Mouse (Mus musculus) embryonic stem cell, embryonic (primary cell): ENCODE results near the gene Fntb.

Experiments used
- CTCF ChIA-PET, 4 experiments: fragments of 300-600 bp in 2 of 4; fragments of 350-600 bp in 2 of 4; sonication (Branson Sonifier 250); formaldehyde crosslinking; loops; one replicate each; lab custom pipeline; 2022; ENCODE audit warnings: inconsistent platforms in 2 of 4; lab: Charles Lee
- POLR2A ChIA-PET, 4 experiments: fragments of 300-600 bp in 2 of 4; fragments of 350-600 bp in 2 of 4; sonication (Branson Sonifier 250); formaldehyde crosslinking; loops; one replicate each; lab custom pipeline; 2022; ENCODE audit warnings: antibody characterized with exemption in 4 of 4, inconsistent platforms in 1 of 4; lab: Charles Lee

The Fntb gene

GRCm38 (mm10) chr12:76936211-76936610 is 170.8 kb downstream of the Fntb start:
- CTCF ChIA-PET, result no interaction called here

GRCm38 (mm10) chr12:76938013-76938412 is 172.6 kb downstream of the Fntb start:
- ChIA-PET CTCF (no interaction called here), POLR2A (interaction anchor here in 2 of 4 experiments (1.2 to 15.3 kb wide), 10 partner anchors 8 to 100 kb away, joined by 3 to 184 read pairs (median 8); partner anchors contain the start of gene Max (in 2 of the 2))

More at GRCm38 (mm10) chr12:76936211-76936610, 170.8 kb downstream of the Fntb start:
- POLR2A ChIA-PET, result interaction anchor here in 2 of 4 experiments (0.6 to 15.3 kb wide), 11 partner anchors 9 to 253 kb away, joined by 3 to 184 read pairs (median 4); partner anchors contain the start of gene Max (in 2 of the 2)

- ChIA-PET CTCF (interaction anchor here in 1 of 4 experiments (0.7 kb wide), 1 partner anchor 99 kb away, joined by 3 read pairs; no protein-coding TSS in a partner anchor), POLR2A (interaction anchor here in 2 of 4 experiments (0.9 to 15.3 kb wide), 7 partner anchors 12 to 57 kb away, joined by 3 to 184 read pairs (median 5); partner anchors contain the start of gene Max (in 2 of the 2))
These were observed 176.1 kb downstream of the Fntb start for GRCm38 (mm10) chr12:76941524-76941923.

GRCm38 (mm10) chr12:76942476-76942875 is 177.1 kb downstream of the Fntb start:
- POLR2A ChIA-PET, result interaction anchor here in 2 of 4 experiments (0.8 to 15.3 kb wide), 4 partner anchors 11 to 58 kb away, joined by 3 to 184 read pairs (median 27); partner anchors contain the start of gene Max (in 1 of the 2)
- CTCF ChIA-PET, result no interaction called here

- CTCF ChIA-PET, result no interaction called here
- POLR2A ChIA-PET, result interaction anchor here in 3 of 4 experiments (0.8 to 15.3 kb wide), 4 partner anchors 10 to 19 kb away, joined by 3 to 184 read pairs (median 26); partner anchors contain the start of gene Max (in 2 of the 3)
These were observed 177.7 kb downstream of the Fntb start for GRCm38 (mm10) chr12:76943046-76943445.

GRCm38 (mm10) chr12:76943466-76943865 is 178.1 kb downstream of the Fntb start:
- ChIA-PET POLR2A (interaction anchor here in 3 of 4 experiments (0.9 to 15.3 kb wide), 3 partner anchors 13 to 19 kb away, joined by 3 to 184 read pairs (median 3); partner anchors contain the start of gene Max (in 3 of the 3)), CTCF (no interaction called here)

- ChIA-PET POLR2A (interaction anchor here in 3 of 4 experiments (0.7 to 15.3 kb wide), 18 partner anchors 8 to 110 kb away, joined by 3 to 184 read pairs (median 4); partner anchors contain the start of gene Max (in 2 of the 3)), CTCF (interaction anchor here in 1 of 4 experiments (1.1 kb wide), 1 partner anchor 68 kb away, joined by 3 read pairs; no protein-coding TSS in a partner anchor)
These were observed 182.1 kb downstream of the Fntb start for GRCm38 (mm10) chr12:76947487-76947886.

- ChIA-PET CTCF (interaction anchor here in 1 of 4 experiments (1.1 kb wide), 1 partner anchor 69 kb away, joined by 3 read pairs; no protein-coding TSS in a partner anchor), POLR2A (interaction anchor here in 3 of 4 experiments (0.7 to 15.3 kb wide), 16 partner anchors 8 to 111 kb away, joined by 3 to 184 read pairs (median 4); partner anchors contain the start of gene Max (in 2 of the 3))
These were observed 182.8 kb downstream of the Fntb start for GRCm38 (mm10) chr12:76948185-76948584.

GRCm38 (mm10) chr12:76948781-76949180 is 183.4 kb downstream of the Fntb start:
- ChIA-PET CTCF (interaction anchor here in 1 of 4 experiments (1.1 kb wide), 1 partner anchor 70 kb away, joined by 3 read pairs; no protein-coding TSS in a partner anchor), POLR2A (interaction anchor here in 3 of 4 experiments (0.7 to 15.3 kb wide), 14 partner anchors 8 to 111 kb away, joined by 3 to 184 read pairs (median 5); partner anchors contain the start of gene Max (in 2 of the 3))

- CTCF ChIA-PET, result no interaction called here
- POLR2A ChIA-PET, result interaction anchor here in 2 of 4 experiments (7.2 to 13.7 kb wide), 2 partner anchors 8 to 11 kb away, joined by 50 to 184 read pairs; no protein-coding TSS in a partner anchor
These were observed 184.9 kb downstream of the Fntb start for GRCm38 (mm10) chr12:76950330-76950729.

GRCm38 (mm10) chr12:76953750-76954363 is 188.5 kb downstream of the Fntb start:
- ChIA-PET POLR2A (interaction anchor here in 3 of 4 experiments (0.7 to 13.7 kb wide), 16 partner anchors 8 to 369 kb away, joined by 3 to 184 read pairs (median 4); partner anchors contain the start of gene Max (in 3 of the 3)), CTCF (no interaction called here)

- ChIA-PET POLR2A (interaction anchor here in 3 of 4 experiments (0.6 to 13.7 kb wide), 19 partner anchors 7 to 79 kb away, joined by 3 to 184 read pairs (median 4); partner anchors contain the start of gene Max (in 1 of the 3)), CTCF (interaction anchor here in 2 of 4 experiments (0.5 to 1.2 kb wide), 3 partner anchors 66 to 482 kb away, joined by 3 read pairs; no protein-coding TSS in a partner anchor)
These were observed 189.5 kb downstream of the Fntb start for GRCm38 (mm10) chr12:76954698-76955423.

- ChIA-PET CTCF (interaction anchor here in 1 of 4 experiments (0.6 kb wide), 1 partner anchor 406 kb away, joined by 4 read pairs; no protein-coding TSS in a partner anchor), POLR2A (interaction anchor here in 2 of 4 experiments (0.6 to 13.7 kb wide), 4 partner anchors 9 to 138 kb away, joined by 3 to 184 read pairs (median 3); no protein-coding TSS in a partner anchor)
These were observed 192.3 kb downstream of the Fntb start for GRCm38 (mm10) chr12:76957688-76958087.

- POLR2A ChIA-PET, result interaction anchor here (0.5 to 13.7 kb wide), 67 partner anchors 7 to 1365 kb away, joined by 3 to 184 read pairs (median 5); partner anchors contain the start of gene Ppp2r5e (in 1 of the 4)
- CTCF ChIA-PET, result interaction anchor here in 3 of 4 experiments (0.6 to 1.6 kb wide), 11 partner anchors 12 to 129 kb away, joined by 3 to 13 read pairs (median 4); no protein-coding TSS in a partner anchor
These were observed 195.9 kb downstream of the Fntb start for GRCm38 (mm10) chr12:76961052-76961931.

GRCm38 (mm10) chr12:76961932-76962891 is 196.8 kb downstream of the Fntb start, which contains the start of gene Max:
Gene Max, minus strand, starts transcription at chr12:76962201.
- ChIA-PET CTCF (interaction anchor here in 3 of 4 experiments (0.6 to 1.6 kb wide), 16 partner anchors 11 to 712 kb away, joined by 3 to 13 read pairs (median 4); no protein-coding TSS in a partner anchor), POLR2A (interaction anchor here (0.5 to 13.7 kb wide), 84 partner anchors 8 to 1366 kb away, joined by 3 to 184 read pairs (median 4); partner anchors contain the start of genes Fut8 (in 1 of the 4), Mthfd1 (in 1 of the 4) and Ppp2r5e (in 1 of the 4))
